Comparison of ENCODE assay signal across 10 mouse cellular contexts in genomic region chr3:121340321-121340761, GRCm38 (mm10). TPM values are rescaled to one million over a fixed set of nuclear protein-coding genes. Genes with fewer than 3 reads are reported as not detected.
DNase-seq lines count a peak whose midpoint lies in the region; ATAC-seq lines count a peak whose summit lies in the region.
"Had no signal": no experiment of that assay in that cellular context is flagged by ENCODE, and none has a peak within 500 bp of the region (broad histone marks: within the 10 kb centered on the region; RNA-seq: fewer than 3 reads in every experiment).

No protein-coding gene starts in this region.

- H3K27ac ChIP-seq in limb, embryonic 12.5 days, result 0 out of 2 replicates have a peak overlapping the region, but pooled peaks have one; percentile 41
- H3K27ac ChIP-seq in limb, embryonic 10.5 days, result no peak overlapping the region
- H3K27ac ChIP-seq in intestine, embryonic 15.5 days, result peak overlapping the region; percentile 70
- no peak overlapping the region for H3K27ac ChIP-seq in hindbrain, embryonic 11.5 days (ENCODE audit: low read depth, low read length)

- H3K27me3 ChIP-seq in limb, embryonic 12.5 days, result no peaks in the 10 kb centered on the region
- no peaks in the 10 kb centered on the region for H3K27me3 ChIP-seq in limb, embryonic 10.5 days (ENCODE audit: low read depth, poor library complexity, severe bottlenecking)
- no peaks in the 10 kb centered on the region for H3K27me3 ChIP-seq in intestine, embryonic 15.5 days (replicated peaks)
- H3K27me3 ChIP-seq in hindbrain, embryonic 11.5 days (ENCODE audit: control insufficient read depth, insufficient read depth, low read length), result no peaks in the 10 kb centered on the region

- no peak overlapping the region for H3K4me2 ChIP-seq in limb, embryonic 12.5 days
- no peak overlapping the region for H3K4me2 ChIP-seq in intestine, embryonic 15.5 days (replicated peaks)
- H3K4me2 ChIP-seq in hindbrain, embryonic 11.5 days (replicated peaks; ENCODE audit: low read depth, low read length), result no peak overlapping the region

- H3K9ac ChIP-seq in limb, embryonic 12.5 days (replicated peaks), result no peak overlapping the region
- no peak overlapping the region for H3K9ac ChIP-seq in intestine, embryonic 15.5 days
- no peak overlapping the region for H3K9ac ChIP-seq in hindbrain, embryonic 11.5 days (ENCODE audit: low read depth, low read length)

- ATAC-seq in limb, embryonic 12.5 days (ENCODE audit: insufficient number of reproducible peaks, insufficient read depth, low FRiP score, low TSS enrichment, low read depth), result no peak
- no peak for ATAC-seq in intestine, embryonic 15.5 days
- no peak for ATAC-seq in cerebellum, adult (ENCODE audit: insufficient number of reproducible peaks, low FRiP score, low TSS enrichment)
- no peak for ATAC-seq in hindbrain, embryonic 11.5 days (ENCODE audit: low FRiP score)

- WGBS in limb, embryonic 12.5 days, result 54% methylated on average over 7 of the region's 7 CpGs
- 71% methylated on average over 7 of the region's 7 CpGs for WGBS in limb, embryonic 10.5 days
- 12% methylated on average over 7 of the region's 7 CpGs for WGBS in intestine, embryonic 15.5 days
- 64% methylated on average over 7 of the region's 7 CpGs for WGBS in hindbrain, embryonic 11.5 days

- no peaks in the 10 kb centered on the region for H3K36me3 ChIP-seq in limb, embryonic 12.5 days
- H3K36me3 ChIP-seq in limb, embryonic 10.5 days, result no peaks in the 10 kb centered on the region
- no peaks in the 10 kb centered on the region for H3K36me3 ChIP-seq in intestine, embryonic 15.5 days
- H3K36me3 ChIP-seq in hindbrain, embryonic 11.5 days (ENCODE audit: control insufficient read depth, insufficient read depth, low read length), result no peaks in the 10 kb centered on the region

- DNase-seq in limb, embryonic 10.5 days (ENCODE audit: low spot score), result no peak
- peak; percentile 57 to 77 for DNase-seq in adrenal gland, postnatal 36 days
- DNase-seq in lung, postnatal 25 days (ENCODE audit: low spot score), result peak; percentile 49
- no peak for DNase-seq in yolk sac, embryonic 10.5 days (ENCODE audit: low spot score)
- no peak for DNase-seq in hindbrain, embryonic 11.5 days (ENCODE audit: low spot score)
- DNase-seq: embryo, embryonic 11 days; right cerebral cortex, postnatal 4 days had no signal

- H3K9me3 ChIP-seq in limb, embryonic 12.5 days, result no peaks in the 10 kb centered on the region
- no peaks in the 10 kb centered on the region for H3K9me3 ChIP-seq in limb, embryonic 10.5 days (replicated peaks)
- no peaks in the 10 kb centered on the region for H3K9me3 ChIP-seq in intestine, embryonic 15.5 days
- no peaks in the 10 kb centered on the region for H3K9me3 ChIP-seq in hindbrain, embryonic 11.5 days (ENCODE audit: control insufficient read depth, low read length)

- H3K4me1 ChIP-seq in limb, embryonic 12.5 days (replicated peaks), result peaks cover 33% of the 10 kb centered on the region
- H3K4me1 ChIP-seq in limb, embryonic 10.5 days, result peaks cover 30% of the 10 kb centered on the region
- H3K4me1 ChIP-seq in intestine, embryonic 15.5 days (replicated peaks), result peaks cover 24% of the 10 kb centered on the region
- no peaks in the 10 kb centered on the region for H3K4me1 ChIP-seq in hindbrain, embryonic 11.5 days (replicated peaks; ENCODE audit: control insufficient read depth, insufficient read depth, low read length)

- no peak overlapping the region for H3K4me3 ChIP-seq in limb, embryonic 12.5 days (replicated peaks)
- no peak overlapping the region for H3K4me3 ChIP-seq in limb, embryonic 10.5 days
- H3K4me3 ChIP-seq in intestine, embryonic 15.5 days (replicated peaks), result no peak overlapping the region
- no peak overlapping the region for H3K4me3 ChIP-seq in hindbrain, embryonic 11.5 days (ENCODE audit: low read depth, low read length)

RNA-seq across cellular contexts. Expression of gene Alg14, which starts 48.8 kb away (rescaled TPM):
- 28.5 and 32.2 TPM in 2 replicates for polyA plus RNA-seq in limb, embryonic 12.5 days (2016; fragmentation: Nextera tagmentation; extraction: Ambion mirVana)
- polyA plus RNA-seq in limb, embryonic 10.5 days (2016; fragmentation: Nextera tagmentation; extraction: Ambion mirVana), result 26.0 and 35.0 TPM in 2 replicates
- 10 to 100 TPM; 35.0 to 41.2 TPM for total RNA-seq in adrenal gland, postnatal 36 days (2021)
- polyA plus RNA-seq in intestine, embryonic 15.5 days (2015; fragmentation: Nextera tagmentation; extraction: Ambion mirVana), result 41.5 and 48.4 TPM in 2 replicates
- polyA plus RNA-seq in hindbrain, embryonic 11.5 days (2014; fragmentation: Nextera tagmentation; extraction: Ambion mirVana), result 39.0 and 41.8 TPM in 2 replicates

RNA-seq across cellular contexts. Expression of gene Tmem56, which starts 57.4 kb away (rescaled TPM):
- 0.55 and 0.86 TPM in 2 replicates for polyA plus RNA-seq in limb, embryonic 12.5 days (2016; fragmentation: Nextera tagmentation; extraction: Ambion mirVana)
- 0.96 and 1.0 TPM in 2 replicates for polyA plus RNA-seq in limb, embryonic 10.5 days (2016; fragmentation: Nextera tagmentation; extraction: Ambion mirVana)
- 10 to 100 TPM; 38.5 to 39.2 TPM for total RNA-seq in adrenal gland, postnatal 36 days (2021)
- 1.2 and 1.6 TPM in 2 replicates for polyA plus RNA-seq in intestine, embryonic 15.5 days (2015; fragmentation: Nextera tagmentation; extraction: Ambion mirVana)
- polyA plus RNA-seq in hindbrain, embryonic 11.5 days (2014; fragmentation: Nextera tagmentation; extraction: Ambion mirVana), result 0.65 and 1.0 TPM in 2 replicates

Comparison
In these comparisons a context has a peak if more than half of its experiments do, and no peak if none do; other contexts are left out.
1. H3K27ac ChIP-seq: peak in limb, embryonic 12.5 days (single experiment) and intestine, embryonic 15.5 days (single experiment); none in limb, embryonic 10.5 days (single experiment) and hindbrain, embryonic 11.5 days (single experiment).
2. DNase-seq: peak in adrenal gland, postnatal 36 days (2 of 2) and lung, postnatal 25 days (single experiment); none in limb, embryonic 10.5 days (single experiment), yolk sac, embryonic 10.5 days (single experiment) and hindbrain, embryonic 11.5 days (single experiment).